Mouse (Mus musculus) intestine, embryonic 16.5 days (tissue): ENCODE measurements at regions not wholly inside any gene's neighbourhood (a gene's known extent, or its start where the extent isn't known, plus 50 kb on each side); places are given as distances from the start of the nearest gene placed in this dataset.

ENCODE experiments used
- ATAC-seq: fragments of 200-750 bp; cut with Nextera tagmentation; 2 replicates; pipeline ENCODE4 v1.8.0; 2017; ENCODE audit warnings: moderate TSS enrichment, moderate library complexity
- H3K27ac ChIP-seq: fragments of 300-500 bp; sonication (generic); 2 replicates; pipeline ENCODE4 v1.5.1; 2014; ENCODE audit warnings: mild to moderate bottlenecking, low read length
- H3K27me3 ChIP-seq: fragments of 300-500 bp; sonication (generic); replicated peaks from 2 replicates; pipeline ENCODE4 v1.6.1; 2014; ENCODE audit warnings: low read length, control low read depth, mixed read lengths; ENCODE audit not compliant: control insufficient read depth, insufficient read depth
- H3K36me3 ChIP-seq: fragments of 300-500 bp; sonication (generic); 2 replicates; pipeline ENCODE4 v1.6.1; 2014; ENCODE audit warnings: low read length, control low read depth; ENCODE audit not compliant: control insufficient read depth, insufficient read depth
- H3K4me1 ChIP-seq: fragments of 300-500 bp; sonication (generic); 2 replicates; pipeline ENCODE4 v1.6.1; 2014; ENCODE audit warnings: low read length, control low read depth, mixed read lengths; ENCODE audit not compliant: control insufficient read depth, insufficient read depth
- H3K4me2 ChIP-seq: fragments of 300-500 bp; sonication (generic); 2 replicates; pipeline ENCODE4 v1.6.1; 2014; ENCODE audit warnings: low read depth, low read length, control low read depth
- H3K4me3 ChIP-seq: fragments of 300-500 bp; sonication (generic); 2 replicates; pipeline ENCODE4 v1.5.1; 2014; ENCODE audit warnings: mild to moderate bottlenecking, low read length
- H3K9ac ChIP-seq: fragments of 300-500 bp; sonication (generic); 2 replicates; pipeline ENCODE4 v1.6.1; 2014; ENCODE audit warnings: low read depth, low read length
- H3K9me3 ChIP-seq: fragments of 300-500 bp; sonication (generic); 2 replicates; pipeline ENCODE4 v1.6.1; 2016; ENCODE audit warnings: low read length, control low read depth; ENCODE audit not compliant: control insufficient read depth
- WGBS: fragments of 180-500 bp; shearing (Covaris S2); extraction: QIAGEN DNeasy Blood & Tissue Kit; methylation state at CpG from one replicate; pipeline ENCODE4 v1.1.7; 2014; 5-methylcytosine and 5-hydroxymethylcytosine counted together

DNA sequence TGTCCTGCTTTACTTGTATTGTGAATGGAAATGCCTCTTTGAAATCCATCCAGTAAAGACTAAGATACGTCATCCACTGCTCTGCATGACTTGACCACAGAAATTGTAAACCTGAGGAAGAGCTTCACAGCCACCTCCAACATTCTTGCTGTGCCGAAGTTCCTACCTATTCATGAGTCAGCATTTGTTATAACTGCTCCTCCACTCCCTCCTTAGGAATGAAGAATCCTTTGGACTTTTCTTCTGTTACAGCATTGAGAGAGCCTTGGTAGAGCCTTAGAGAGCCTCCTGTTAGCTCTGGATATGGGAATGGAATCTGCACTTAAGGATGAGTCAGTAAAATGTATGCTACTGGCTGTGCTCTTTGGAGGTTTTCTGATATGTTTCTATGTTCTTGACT is 750.5 kb upstream of the Gcfc2 start:
- no peaks in the 10 kb centered on the region for H3K9me3 ChIP-seq
- no peaks in the 10 kb centered on the region for H3K36me3 ChIP-seq
- no peaks in the 10 kb centered on the region for H3K4me1 ChIP-seq
- ATAC-seq = peak; percentile 56; the same call in 1 of the 2 replicates
- WGBS = 76% methylated on average over 2 of the region's 2 CpGs
- no peaks in the 10 kb centered on the region for H3K27me3 ChIP-seq
- no peak overlapping the region for H3K4me3 ChIP-seq
- H3K4me2 ChIP-seq = no peak overlapping the region
- H3K9ac ChIP-seq = no peak overlapping the region
- H3K27ac ChIP-seq = no peak overlapping the region

DNA sequence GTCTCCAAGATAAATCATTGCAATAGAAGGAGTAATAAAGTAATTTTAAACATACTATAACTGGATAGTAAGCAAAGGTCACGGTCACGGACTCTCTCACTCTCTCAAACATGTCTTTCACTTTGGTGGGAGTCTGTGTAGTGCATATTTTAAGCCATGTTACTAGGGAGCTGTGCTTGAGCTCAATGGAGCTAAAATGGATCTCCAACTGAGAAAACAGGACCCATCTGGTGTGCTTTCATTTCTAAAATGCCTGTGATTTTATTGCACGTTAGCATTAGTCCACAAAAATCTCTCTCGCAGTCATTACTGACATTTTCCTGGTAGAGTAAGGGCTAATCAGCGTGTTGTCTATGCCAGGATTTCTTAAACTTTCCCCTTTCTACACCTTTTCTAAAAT is 733.3 kb upstream of the Gcfc2 start:
- no peaks in the 10 kb centered on the region for H3K4me1 ChIP-seq
- H3K27me3 ChIP-seq = no peaks in the 10 kb centered on the region
- H3K9ac ChIP-seq = no peak overlapping the region
- H3K27ac ChIP-seq = no peak overlapping the region
- no peaks in the 10 kb centered on the region for H3K36me3 ChIP-seq
- no peak overlapping the region for H3K4me3 ChIP-seq
- H3K4me2 ChIP-seq = no peak overlapping the region
- 62% methylated on average over 5 of the region's 5 CpGs for WGBS
- no peak for ATAC-seq
- no peaks in the 10 kb centered on the region for H3K9me3 ChIP-seq

DNA sequence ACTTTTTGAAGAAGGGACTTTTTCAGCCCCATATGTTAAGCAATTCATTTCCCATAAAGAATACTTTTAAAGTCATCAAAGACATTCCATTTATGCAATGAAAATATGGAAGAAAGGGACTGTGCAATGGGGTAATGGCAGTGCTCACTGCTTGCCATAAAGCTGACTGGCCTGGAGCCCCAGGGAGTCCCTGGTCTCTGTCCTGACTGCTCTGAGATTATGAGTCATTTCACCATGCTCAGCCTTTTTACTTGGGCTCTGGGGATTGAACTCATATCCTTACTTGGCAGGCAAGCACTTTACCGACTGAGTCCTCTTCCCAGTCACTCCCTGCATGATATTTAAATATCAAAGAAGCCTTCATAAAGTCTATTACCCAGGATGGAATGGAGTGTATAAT is 712.9 kb upstream of the Gcfc2 start:
- no peak overlapping the region for H3K4me3 ChIP-seq
- no peak for ATAC-seq
- H3K9ac ChIP-seq = no peak overlapping the region
- no peak overlapping the region for H3K4me2 ChIP-seq
- H3K9me3 ChIP-seq = no peaks in the 10 kb centered on the region
- no peaks in the 10 kb centered on the region for H3K4me1 ChIP-seq
- H3K36me3 ChIP-seq = no peaks in the 10 kb centered on the region
- 70% methylated on average over 1 of the region's 1 CpGs for WGBS
- H3K27ac ChIP-seq = no peak overlapping the region
- H3K27me3 ChIP-seq = no peaks in the 10 kb centered on the region

DNA sequence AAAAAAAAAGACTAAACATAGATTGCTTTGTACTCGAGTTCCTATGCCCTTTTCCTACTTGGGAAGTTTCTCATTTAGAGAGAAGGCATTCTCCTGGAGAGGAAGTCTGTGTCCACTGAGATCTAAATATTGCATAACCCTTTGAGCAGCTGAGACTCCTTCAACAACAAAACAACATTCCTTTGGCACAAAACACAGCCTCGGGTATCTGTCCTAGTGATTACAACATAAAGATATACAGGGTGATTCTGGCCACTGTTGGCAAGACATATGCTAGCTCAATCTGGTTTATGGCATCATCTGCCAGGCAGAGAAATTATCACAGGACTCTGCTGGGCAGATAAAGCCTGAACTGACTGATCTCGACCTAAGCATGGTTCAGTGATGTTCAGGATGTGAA is 692.7 kb upstream of the Gcfc2 start:
- H3K4me2 ChIP-seq = no peak overlapping the region
- H3K4me1 ChIP-seq = no peaks in the 10 kb centered on the region
- no peak overlapping the region for H3K27ac ChIP-seq
- no peak for ATAC-seq
- H3K27me3 ChIP-seq = no peaks in the 10 kb centered on the region
- H3K36me3 ChIP-seq = no peaks in the 10 kb centered on the region
- no peaks in the 10 kb centered on the region for H3K9me3 ChIP-seq
- H3K9ac ChIP-seq = no peak overlapping the region
- WGBS = 47% methylated on average over 3 of the region's 3 CpGs
- no peak overlapping the region for H3K4me3 ChIP-seq

DNA sequence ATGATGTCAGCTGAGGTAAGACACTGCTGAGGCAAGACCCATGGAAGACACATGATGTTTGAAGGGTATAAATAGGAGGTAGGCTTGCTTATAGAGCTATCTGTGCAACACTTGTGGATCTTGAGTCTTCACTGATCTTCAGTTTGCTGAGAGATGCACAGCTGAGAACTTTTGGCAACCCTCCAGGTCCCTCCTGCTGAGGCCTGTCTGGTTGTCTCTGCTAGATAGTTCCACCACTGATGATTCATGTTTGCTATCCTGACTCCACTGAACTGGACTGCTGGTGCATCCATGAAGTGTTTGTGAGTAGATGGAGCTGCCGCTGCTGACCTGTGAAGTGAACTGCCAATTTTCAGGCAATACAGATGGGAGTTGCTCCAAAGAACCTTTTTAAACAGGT is 663.6 kb upstream of the Gcfc2 start:
- Histone ChIP-seq H3K4me1 (no peaks in the 10 kb centered on the region), H3K9me3 (no peaks in the 10 kb centered on the region), H3K9ac (no peak overlapping the region), H3K36me3 (no peaks in the 10 kb centered on the region), H3K27me3 (no peaks in the 10 kb centered on the region), H3K27ac (no peak overlapping the region), H3K4me2 (no peak overlapping the region), H3K4me3 (no peak overlapping the region)
- no peak for ATAC-seq
- WGBS = 66% methylated on average over 1 of the region's 1 CpGs
